Mouse (Mus musculus) myocyte (in vitro differentiated cells): ENCODE measurements around the gene Adcy1. TPM values are rescaled to one million over a fixed set of nuclear protein-coding genes. Genes with fewer than 3 reads are reported as not detected.

ENCODE experiments used
- H3K27me3 ChIP-seq: one replicate; pipeline ENCODE4 v1.6.1; 2011; ENCODE audit not compliant: control insufficient read depth, insufficient read depth, insufficient read length
- H3K36me3 ChIP-seq: one replicate; pipeline ENCODE4 v1.6.1; 2011; ENCODE audit not compliant: control insufficient read depth, insufficient read depth
- H3K4me2 ChIP-seq: one replicate; pipeline ENCODE4 v1.6.1; 2011; ENCODE audit warnings: low read depth, control low read depth
- H3K4me3 ChIP-seq: one replicate; pipeline ENCODE4 v1.5.1; 2011; ENCODE audit warnings: mild to moderate bottlenecking, control low read depth, moderate library complexity
- H3K79me2 ChIP-seq: one replicate; pipeline ENCODE4 v1.6.1; 2011; ENCODE audit not compliant: control insufficient read depth, insufficient read depth
- H3ac ChIP-seq: one replicate; pipeline ENCODE4 v1.6.1; 2011; ENCODE audit not compliant: control insufficient read depth, insufficient read length
- CEBPB ChIP-seq: IDR thresholded peaks from 2 replicates; pipeline ENCODE4 v1.6.1; 2011; ENCODE audit warnings: mild to moderate bottlenecking, moderate library complexity; ENCODE audit not compliant: poor library complexity, insufficient read depth, severe bottlenecking
- E2F4 ChIP-seq: IDR thresholded peaks from one replicate; pipeline ENCODE4 v1.6.1; 2011; ENCODE audit warnings: mild to moderate bottlenecking, control low read depth, moderate library complexity; ENCODE audit not compliant: insufficient read depth
- MAX ChIP-seq: IDR thresholded peaks from one replicate; pipeline ENCODE4 v1.6.1; 2011; ENCODE audit warnings: low read depth, mild to moderate bottlenecking, control low read depth
- MYOD1 ChIP-seq, 3 experiments: IDR thresholded peaks; one replicate each; pipeline ENCODE4 v1.6.1; 2011; ENCODE audit warnings: control low read depth in 2 of 3, low read depth in 2 of 3, mild to moderate bottlenecking in 2 of 3, moderate library complexity in 1 of 3; ENCODE audit not compliant: insufficient read length in 2 of 3, control insufficient read depth in 1 of 3
- MYOG ChIP-seq, 3 experiments: IDR thresholded peaks; one replicate each; pipeline ENCODE4 v1.6.1; 2011; ENCODE audit warnings: control low read depth in 2 of 3, low read depth in 2 of 3, mild to moderate bottlenecking in 2 of 3; ENCODE audit not compliant: insufficient read length in 2 of 3, control insufficient read depth in 1 of 3, insufficient read depth in 1 of 3
- POLR2A ChIP-seq: IDR thresholded peaks from one replicate; pipeline ENCODE4 v1.6.1; 2011; ENCODE audit warnings: low read depth, mild to moderate bottlenecking, control low read depth, moderate library complexity; ENCODE audit not compliant: insufficient read length
- POLR2AphosphoS2 ChIP-seq: IDR thresholded peaks from one replicate; pipeline ENCODE4 v1.6.1; 2011; ENCODE audit warnings: low read depth, control low read depth; ENCODE audit not compliant: insufficient read length
- REST ChIP-seq: IDR thresholded peaks from one replicate; pipeline ENCODE4 v1.6.1; 2011; ENCODE audit warnings: mild to moderate bottlenecking, control low read depth, moderate library complexity; ENCODE audit not compliant: insufficient read depth, insufficient read length
- SRF ChIP-seq: IDR thresholded peaks from one replicate; pipeline ENCODE4 v1.6.1; 2011; ENCODE audit warnings: low read depth; ENCODE audit not compliant: control insufficient read depth, insufficient read length
- TCF12 ChIP-seq: IDR thresholded peaks from one replicate; pipeline ENCODE4 v1.6.1; 2011; ENCODE audit warnings: mild to moderate bottlenecking, control low read depth; ENCODE audit not compliant: poor library complexity, insufficient read depth, severe bottlenecking
- TCF3 ChIP-seq: IDR thresholded peaks from one replicate; pipeline ENCODE4 v1.6.1; 2011; ENCODE audit warnings: low read depth, control low read depth; ENCODE audit not compliant: insufficient read length
- USF1 ChIP-seq: IDR thresholded peaks from one replicate; pipeline ENCODE4 v1.6.1; 2011; ENCODE audit warnings: low read depth, mild to moderate bottlenecking, control low read depth, moderate library complexity
- polyA plus RNA-seq: library from polyadenylated mRNA; unstranded; fragments of >200 nt; fragmentation: generic; extraction: Trizol; gene quantifications from one replicate; pipeline ENCODE4 v1.2.1, GENCODE M21; 2012; ENCODE audit warnings: missing spikeins

Gene Adcy1
- polyA plus RNA-seq, 1 experiment = 0.02 TPM

- Histone ChIP-seq H3K27me3 (no peaks in the 10 kb centered on the region), H3ac (no peak overlapping the region), H3K36me3 (no peaks in the 10 kb centered on the region), H3K4me3 (no peak overlapping the region), H3K4me2 (no peak overlapping the region), H3K79me2 (no peaks in the 10 kb centered on the region)
- TF ChIP-seq POLR2A (no peak), E2F4 (no peak), MAX (no peak), TCF3 (no peak), POLR2AphosphoS2 (no peak), REST (no peak), TCF12 (no peak), MYOG (IDR thresholded peaks at IDR 0.05; ENCODE audit: control insufficient read depth in 1 of 3, insufficient read depth in 1 of 3, insufficient read length in 2 of 3, low read depth in 2 of 3) (no peak)
These were observed 23.6 kb upstream of the Adcy1 start for GRCm38 (mm10) chr11:7039722-7040121.

GRCm38 (mm10) chr11:7040801-7041200 lies 22.5 kb upstream of the Adcy1 start:
- no peak overlapping the region for H3ac ChIP-seq
- TF ChIP-seq MYOG (IDR thresholded peaks at IDR 0.05; ENCODE audit: control insufficient read depth in 1 of 3, insufficient read depth in 1 of 3, insufficient read length in 2 of 3, low read depth in 2 of 3) = no peak
- no peak for TF ChIP-seq MAX
- no peak for TF ChIP-seq REST
- TF ChIP-seq E2F4 = no peak
- no peak for TF ChIP-seq MYOD1 (IDR thresholded peaks at IDR 0.05; ENCODE audit: control insufficient read depth in 1 of 3, insufficient read length in 2 of 3, low read depth in 2 of 3)
- TF ChIP-seq SRF = no peak
- no peak for TF ChIP-seq POLR2AphosphoS2
- TF ChIP-seq USF1 = no peak
- TF ChIP-seq TCF3 = no peak
- no peak for TF ChIP-seq TCF12
- TF ChIP-seq POLR2A = no peak
- no peak for TF ChIP-seq CEBPB
- H3K36me3 ChIP-seq = no peaks in the 10 kb centered on the region
- H3K27me3 ChIP-seq = no peaks in the 10 kb centered on the region
- H3K79me2 ChIP-seq = no peaks in the 10 kb centered on the region
- no peak overlapping the region for H3K4me2 ChIP-seq
- no peak overlapping the region for H3K4me3 ChIP-seq

- TF ChIP-seq CEBPB (no peak), MYOG (IDR thresholded peaks at IDR 0.05; ENCODE audit: control insufficient read depth in 1 of 3, insufficient read depth in 1 of 3, insufficient read length in 2 of 3, low read depth in 2 of 3) (no peak), MYOD1 (IDR thresholded peaks at IDR 0.05; ENCODE audit: control insufficient read depth in 1 of 3, insufficient read length in 2 of 3, low read depth in 2 of 3) (no peak), POLR2A (no peak), POLR2AphosphoS2 (no peak), USF1 (no peak), MAX (no peak), E2F4 (no peak), REST (no peak), TCF12 (no peak), TCF3 (no peak), SRF (no peak)
- no peak overlapping the region for H3K4me2 ChIP-seq
These were observed 16.1 kb upstream of the Adcy1 start for GRCm38 (mm10) chr11:7047176-7047575.

DNA sequence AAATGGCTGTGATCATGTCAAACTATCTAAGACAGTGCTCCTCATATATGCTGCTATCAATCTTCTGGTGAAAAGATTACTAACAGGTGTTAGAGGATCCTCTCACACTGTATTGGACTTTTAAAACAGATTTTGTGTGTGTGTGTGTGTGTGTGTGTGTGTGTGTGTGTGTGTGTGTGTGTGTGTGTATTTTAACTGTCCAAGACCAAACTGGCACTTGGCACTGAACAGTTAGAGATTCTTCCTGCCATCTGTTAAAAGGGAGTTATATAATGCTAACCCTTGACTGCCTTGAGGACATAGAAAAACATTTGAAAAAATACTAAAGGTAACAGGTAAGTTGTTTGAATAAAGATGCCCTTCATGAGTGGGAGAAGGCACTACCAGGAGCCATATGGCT lies 15.7 kb upstream of the Adcy1 start:
- Histone ChIP-seq H3K4me3 (no peak overlapping the region), H3K79me2 (no peaks in the 10 kb centered on the region), H3ac (no peak overlapping the region), H3K36me3 (no peaks in the 10 kb centered on the region), H3K27me3 (no peaks in the 10 kb centered on the region), H3K4me2 (no peak overlapping the region)
- TF ChIP-seq CEBPB = no peak
- TF ChIP-seq TCF12 = no peak
- TF ChIP-seq TCF3 = no peak
- TF ChIP-seq REST = no peak
- TF ChIP-seq SRF = no peak
- no peak for TF ChIP-seq E2F4

More at GRCm38 (mm10) chr11:7047176-7047575, 16.1 kb upstream of the Adcy1 start:
- no peaks in the 10 kb centered on the region for H3K27me3 ChIP-seq
- H3K79me2 ChIP-seq = no peaks in the 10 kb centered on the region
- no peak overlapping the region for H3ac ChIP-seq
- no peak overlapping the region for H3K4me3 ChIP-seq
- H3K36me3 ChIP-seq = no peaks in the 10 kb centered on the region

DNA sequence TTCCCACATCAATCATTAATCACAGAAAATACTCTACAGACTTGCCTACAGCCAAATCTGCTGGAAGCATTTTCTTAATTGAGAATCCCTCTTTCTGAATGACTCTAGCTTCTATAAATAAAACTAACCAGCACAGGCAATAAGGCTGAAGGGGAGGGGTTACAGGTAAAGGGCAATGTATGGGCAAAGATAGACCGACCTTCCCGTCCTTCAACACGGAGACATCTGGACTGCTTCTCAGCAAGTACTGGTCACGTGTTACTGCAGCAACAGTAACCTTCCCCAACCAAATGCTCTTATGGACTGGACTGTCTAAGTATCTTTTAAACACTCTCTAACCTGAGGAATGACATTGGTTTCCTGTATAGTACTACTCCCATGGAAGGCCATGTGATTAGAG lies 9.6 kb upstream of the Adcy1 start:
- no peaks in the 10 kb centered on the region for H3K36me3 ChIP-seq
- no peaks in the 10 kb centered on the region for H3K79me2 ChIP-seq
- H3ac ChIP-seq = no peak overlapping the region
- no peak overlapping the region for H3K4me3 ChIP-seq
- no peaks in the 10 kb centered on the region for H3K27me3 ChIP-seq
- H3K4me2 ChIP-seq = no peak overlapping the region
- TF ChIP-seq TCF12 (no peak), SRF (no peak), MYOD1 (IDR thresholded peaks at IDR 0.05; ENCODE audit: control insufficient read depth in 1 of 3, insufficient read length in 2 of 3, low read depth in 2 of 3) (no peak), CEBPB (no peak), TCF3 (no peak), E2F4 (no peak), POLR2A (no peak)
